Mouse (Mus musculus): ENCODE data around the gene Adgrg1.
A peak's percentile ranks its signal among the peaks of the same experiment; 100 is the strongest.

Gene Adgrg1

DNA sequence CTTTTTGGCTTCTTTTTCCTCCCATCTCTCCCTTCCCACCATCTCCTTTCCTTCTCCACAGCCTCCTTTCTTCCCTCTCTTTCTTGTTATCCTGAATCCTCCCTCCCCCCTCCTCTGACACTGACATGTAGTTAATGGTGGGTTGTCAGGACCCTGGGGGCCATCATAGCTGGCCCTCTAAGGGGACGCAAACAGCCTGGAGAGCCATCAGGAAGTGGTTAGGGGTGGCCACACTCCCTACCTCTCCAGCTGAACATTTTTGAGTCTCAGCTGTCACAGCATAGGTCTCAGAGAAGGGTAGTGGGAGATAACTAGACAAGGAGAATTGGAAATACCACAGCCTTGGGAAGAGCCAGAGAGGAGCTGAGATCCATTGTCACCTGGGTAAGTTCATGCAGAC, 20.0 kb downstream of the Adgrg1 start:
- DNase-seq (ENCODE audit: extremely low spot score, low read depth, low spot score) = no peak

DNA sequence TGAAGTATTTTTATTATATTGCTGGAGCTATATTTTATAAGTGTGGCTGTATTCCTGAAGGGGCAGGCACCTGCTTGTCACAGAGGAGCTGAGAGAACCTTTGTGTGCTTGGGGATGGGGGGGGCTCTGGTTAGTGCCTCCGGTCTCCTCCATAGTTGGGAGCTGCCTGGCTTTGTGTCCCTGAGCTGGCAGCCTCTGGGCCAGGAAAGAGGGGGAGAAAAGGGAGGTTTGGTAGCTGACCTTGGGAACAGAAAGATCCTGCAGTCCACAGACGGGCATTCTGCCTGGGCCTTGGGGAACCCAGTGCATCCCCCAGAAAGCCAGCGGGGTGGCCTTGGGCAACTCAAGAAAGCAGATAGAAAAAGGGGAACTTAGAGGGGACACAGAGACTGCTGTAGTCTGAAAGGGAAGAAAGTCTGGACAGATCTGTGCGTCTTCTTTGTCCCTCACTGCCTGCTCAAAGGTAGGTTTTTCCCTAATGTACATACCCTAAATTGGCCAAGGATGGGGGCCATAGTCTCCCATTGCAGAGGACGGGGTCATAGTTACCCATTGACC, 20.9 kb downstream of the Adgrg1 start:
- no peak for DNase-seq (ENCODE audit: extremely low spot score, low read depth, low spot score)

DNA sequence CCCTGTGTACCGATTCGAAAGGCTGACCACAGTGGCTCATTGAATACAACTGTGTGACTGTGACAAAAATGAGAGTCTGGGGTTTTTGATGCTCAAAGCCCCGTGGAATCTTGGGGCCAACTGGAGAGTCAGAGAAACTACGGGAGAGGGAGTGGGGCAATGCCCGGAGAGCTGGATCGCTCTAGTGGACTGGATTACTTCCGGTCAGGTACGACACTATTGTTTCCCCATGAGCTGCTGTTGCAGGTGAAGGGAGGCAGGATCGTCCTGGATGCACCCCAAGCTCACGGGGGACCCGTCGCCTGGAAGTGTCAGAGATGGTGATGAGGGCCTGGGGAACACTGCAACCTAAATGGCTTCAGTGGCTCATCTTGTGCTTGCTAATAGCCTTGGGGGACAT, 21.5 kb downstream of the Adgrg1 start:
- DNase-seq (ENCODE audit: extremely low spot score, low read depth, low spot score) = no peak

DNA sequence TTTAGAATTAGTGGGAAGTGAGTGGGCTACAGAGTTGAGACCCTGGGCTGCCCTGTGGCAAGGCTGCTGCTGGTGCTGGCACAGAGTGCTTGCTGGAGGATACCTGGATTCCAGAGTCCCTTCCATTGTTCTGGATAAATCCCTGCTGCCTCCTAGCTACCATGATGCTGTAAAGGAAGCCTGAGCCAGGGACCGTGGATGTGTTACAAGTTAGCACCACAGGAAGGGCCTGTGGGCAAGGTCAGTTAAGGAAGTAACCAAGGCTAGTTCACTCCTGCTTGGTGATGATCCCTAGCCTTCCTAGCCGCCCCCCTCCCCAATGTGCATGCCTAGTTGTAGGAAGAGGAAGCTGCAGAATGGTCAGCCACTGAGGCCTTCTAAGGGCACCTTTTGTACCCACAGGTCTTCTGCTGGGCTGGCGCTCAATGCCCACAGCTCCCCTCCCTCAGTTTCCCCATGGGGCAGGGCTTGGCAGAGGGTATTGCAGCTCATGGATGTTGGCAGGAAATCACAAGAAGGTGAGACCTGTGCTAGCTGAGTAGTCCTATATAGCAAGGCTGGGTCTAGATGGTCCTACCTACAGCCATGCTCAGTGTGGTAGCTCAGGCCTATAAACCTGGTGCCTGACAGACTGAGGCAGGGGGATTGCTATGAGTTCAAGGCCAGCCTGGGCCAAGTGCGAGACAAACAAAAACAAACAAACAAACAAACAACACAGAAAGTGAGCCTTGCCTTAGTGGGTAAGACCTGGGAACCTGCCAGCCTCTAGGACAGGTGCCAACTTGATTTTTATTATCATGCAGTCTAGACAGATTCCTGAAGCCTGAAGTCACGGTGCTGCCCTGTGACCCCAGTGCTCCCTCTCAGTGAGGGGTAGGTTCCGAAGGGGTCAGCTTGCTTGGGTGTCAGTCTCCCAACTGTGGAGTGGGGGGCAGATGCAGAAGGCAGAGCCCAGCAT, 22.6 kb downstream of the Adgrg1 start:
- DNase-seq (ENCODE audit: extremely low spot score, low read depth, low spot score) = no peak

DNA sequence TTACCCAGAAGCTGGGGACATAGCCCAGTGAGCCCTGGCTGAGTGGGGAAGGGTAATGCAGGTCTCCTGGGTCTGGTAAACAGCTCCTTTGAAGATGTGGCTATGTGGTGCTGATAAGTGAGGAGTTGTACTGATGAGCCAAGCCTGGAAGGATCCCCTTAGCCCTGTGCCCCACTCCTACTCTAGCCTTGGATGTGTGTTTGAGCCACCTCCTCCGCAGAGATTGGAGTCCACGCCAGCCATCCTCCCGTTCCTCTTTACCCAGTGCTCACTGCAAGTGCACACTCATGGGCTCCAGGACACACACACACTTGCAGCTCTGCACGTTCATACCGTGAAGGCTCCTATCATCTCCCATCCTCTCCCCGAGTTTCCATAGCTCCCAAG, 23.3 kb downstream of the Adgrg1 start:
- DNase-seq (ENCODE audit: extremely low spot score, low read depth, low spot score) = no peak

DNA sequence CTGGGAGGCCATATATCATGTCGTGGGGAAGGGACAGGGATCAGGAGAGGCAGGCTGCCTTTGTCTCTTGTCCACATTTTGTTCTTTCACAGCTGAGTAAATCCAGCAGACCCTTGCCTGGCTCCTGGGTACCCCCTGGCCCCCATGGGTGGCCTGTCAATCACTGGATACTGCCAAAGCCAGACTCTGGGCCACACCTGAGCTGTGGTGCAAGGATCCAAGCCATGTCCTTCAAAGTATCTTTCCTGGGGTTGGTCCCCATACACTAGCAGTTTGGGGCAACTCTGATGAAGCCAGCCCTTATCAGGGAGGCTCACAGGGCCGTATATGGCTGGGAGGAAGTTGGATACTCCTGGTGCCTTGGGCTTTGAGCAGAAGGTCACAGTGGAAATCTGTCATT, 23.9 kb downstream of the Adgrg1 start:
- DNase-seq (ENCODE audit: extremely low spot score, low read depth, low spot score) = no peak

DNA sequence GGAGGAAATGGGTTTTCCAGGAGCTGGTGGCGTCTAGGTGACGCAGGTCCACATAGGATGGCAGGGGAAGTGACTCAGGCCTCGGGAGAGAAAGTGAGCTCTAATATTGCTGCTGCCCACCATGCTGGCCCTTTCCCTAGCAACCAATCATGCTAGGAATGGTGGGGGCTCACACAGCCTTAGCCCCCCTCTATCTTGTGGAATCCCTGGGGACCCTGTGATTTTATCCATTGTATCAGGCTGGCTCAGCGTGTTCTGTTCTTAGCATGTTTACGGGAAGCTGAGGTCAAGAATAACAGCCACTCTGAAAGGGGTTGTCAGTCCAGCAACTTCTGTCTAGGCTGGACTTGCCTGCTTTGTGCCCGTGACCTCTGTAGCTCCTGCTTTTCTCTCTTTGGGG, 24.5 kb downstream of the Adgrg1 start:
- DNase-seq (ENCODE audit: extremely low spot score, low read depth, low spot score) = no peak

DNA sequence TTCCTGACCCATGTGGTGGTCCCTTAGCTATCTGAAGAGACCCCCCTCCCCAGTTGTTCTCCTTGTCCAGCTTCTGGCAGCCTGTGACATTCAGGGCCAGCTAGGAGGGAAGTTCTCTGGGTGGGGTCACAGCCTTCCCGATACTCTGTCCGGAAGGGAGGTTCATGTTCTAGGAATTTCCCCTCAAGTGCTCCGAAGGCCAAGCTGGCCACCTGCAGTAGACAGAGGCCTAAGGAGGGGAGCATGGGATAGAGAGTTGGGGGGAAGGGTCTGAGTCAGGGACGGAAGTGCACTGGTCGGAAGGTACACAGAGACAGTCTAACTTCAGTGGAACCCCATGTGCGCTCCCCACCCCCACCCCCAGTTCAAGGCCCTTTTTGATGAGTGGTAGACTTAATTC, 25.4 kb downstream of the Adgrg1 start:
- DNase-seq (ENCODE audit: extremely low spot score, low read depth, low spot score) = no peak

DNA sequence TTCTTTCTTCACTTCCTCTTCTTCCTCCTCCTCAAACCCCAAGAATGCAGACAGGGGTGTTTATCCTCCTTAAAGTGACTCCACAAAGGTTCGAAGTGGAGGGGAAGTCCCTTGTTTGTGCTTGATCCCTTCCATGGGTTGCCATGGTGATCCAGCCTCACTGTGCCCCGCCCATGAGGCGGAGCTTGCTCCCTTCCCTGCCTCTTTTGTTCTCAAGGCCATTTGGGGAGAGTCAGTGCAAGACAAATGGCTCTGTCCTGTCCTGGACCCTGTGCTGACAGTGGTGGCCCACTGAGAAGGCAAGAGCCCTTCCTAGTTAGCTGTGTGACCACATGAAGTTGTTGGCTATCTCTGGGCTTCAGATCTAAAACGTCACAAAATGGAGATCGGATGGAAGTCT, 26.1 kb downstream of the Adgrg1 start:
- peak; percentile 50 for DNase-seq (ENCODE audit: extremely low spot score, low read depth, low spot score)

DNA sequence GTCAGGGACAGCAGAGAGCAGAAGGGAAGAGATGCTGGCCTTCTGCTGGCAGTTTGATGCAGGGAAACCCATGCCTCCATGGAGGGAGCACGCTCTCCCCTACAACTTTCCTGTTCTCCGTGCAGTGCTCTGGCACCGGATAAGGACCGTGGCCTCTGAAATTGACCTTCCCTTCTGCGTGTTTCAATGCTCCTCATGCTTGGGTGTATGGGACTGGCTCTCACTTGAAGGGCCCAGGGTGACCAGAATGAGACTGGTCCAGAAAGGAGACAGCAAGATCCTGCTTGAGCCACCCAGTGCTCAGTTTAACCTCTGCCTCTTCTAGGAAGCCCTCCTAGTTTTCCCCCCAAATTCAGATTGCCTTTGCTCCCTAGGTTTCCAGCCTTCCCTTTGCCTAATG, 26.6 kb downstream of the Adgrg1 start:
- no peak for DNase-seq (ENCODE audit: extremely low spot score, low read depth, low spot score)

DNA sequence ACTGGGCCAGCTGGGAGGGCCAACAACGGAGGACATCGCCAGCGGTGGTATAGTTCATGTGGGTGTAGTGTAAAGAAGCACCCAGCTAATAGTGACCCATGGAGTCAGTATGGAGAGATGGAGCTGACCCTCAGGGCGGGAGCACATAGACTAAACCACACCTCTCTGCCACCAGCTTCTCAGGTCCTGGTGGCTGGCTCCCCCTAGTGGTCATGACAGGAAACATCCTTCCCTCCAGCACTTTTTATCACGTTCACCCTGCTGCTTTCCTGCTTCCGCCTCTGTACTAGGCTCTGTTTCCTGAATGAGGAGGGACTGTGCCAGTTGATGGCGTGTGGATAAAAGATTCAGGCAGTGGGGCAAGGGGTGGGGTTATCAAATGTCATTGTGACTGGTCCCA, 27.1 kb downstream of the Adgrg1 start:
- peak; percentile 56 for DNase-seq (ENCODE audit: extremely low spot score, low read depth, low spot score)

DNA sequence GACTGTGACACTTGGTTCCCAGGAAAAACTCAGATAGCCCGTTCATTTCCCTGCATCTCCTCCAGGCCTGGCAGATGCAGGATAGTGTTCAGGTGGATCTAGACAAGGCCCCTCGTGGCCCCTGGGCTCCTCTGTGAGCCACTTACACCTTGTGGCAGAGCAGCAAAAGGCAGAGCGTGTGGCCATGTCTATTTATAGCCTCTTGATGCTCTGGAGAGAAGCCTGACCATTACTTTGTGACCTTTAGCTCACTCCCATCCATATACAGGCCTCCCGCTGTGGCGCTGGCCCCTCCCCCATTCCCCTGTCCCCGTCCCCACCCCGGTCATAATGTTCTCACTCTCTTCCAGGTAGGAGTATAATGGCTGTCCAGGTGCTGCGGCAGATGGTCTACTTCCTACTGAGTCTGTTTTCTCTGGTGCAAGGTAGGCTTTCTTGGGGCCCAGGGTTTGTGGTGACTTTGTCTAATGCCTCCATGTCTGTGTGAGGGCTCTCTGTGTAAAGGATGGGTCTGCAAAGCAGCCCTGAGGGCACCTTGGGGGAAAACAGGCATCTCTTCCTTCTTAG, 27.6 kb downstream of the Adgrg1 start:
- no peak for DNase-seq (ENCODE audit: extremely low spot score, low read depth, low spot score)

DNA sequence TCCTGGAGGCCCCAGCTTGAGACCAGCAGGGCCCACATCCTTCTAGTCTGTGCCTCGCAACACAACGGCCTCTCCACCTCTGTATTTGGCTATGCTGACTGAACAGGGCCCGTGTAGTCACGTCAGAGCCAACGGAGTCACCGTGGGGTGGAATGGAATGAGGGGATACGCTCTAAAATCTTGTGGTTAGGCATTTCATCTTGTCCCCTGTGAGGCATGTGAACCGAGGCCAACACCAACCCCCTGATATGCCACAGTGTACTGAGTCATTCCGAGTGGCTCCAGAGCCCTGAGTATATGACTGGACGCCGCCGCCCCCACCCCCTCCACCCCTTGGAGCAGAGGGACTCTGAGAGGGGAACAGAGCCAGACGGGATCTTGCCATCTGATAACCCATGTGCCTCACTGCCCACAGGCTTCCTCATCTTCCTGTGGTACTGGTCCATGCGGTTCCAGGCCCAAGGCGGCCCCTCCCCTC, 37.9 kb downstream of the Adgrg1 start:
- no peak for DNase-seq (ENCODE audit: extremely low spot score, low read depth, low spot score)

DNA sequence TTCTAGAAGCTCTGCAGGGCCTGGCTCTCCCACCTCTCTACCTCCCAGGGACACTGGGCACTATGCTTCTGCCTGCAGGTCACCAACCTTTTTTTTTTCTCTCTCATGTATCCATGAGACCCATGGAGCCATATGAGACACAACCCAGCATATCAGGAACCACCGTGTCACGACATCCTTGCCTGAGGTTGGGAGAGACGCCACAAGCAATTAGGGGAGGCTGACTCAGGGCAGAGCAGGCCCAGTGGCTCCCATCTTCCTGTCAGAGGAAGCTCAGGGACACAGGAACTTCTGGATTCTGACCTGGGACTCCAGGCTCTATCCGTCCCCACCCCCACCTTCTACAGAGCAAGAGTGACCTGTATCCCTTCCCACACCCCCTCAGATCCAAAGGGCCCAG, 41.3 kb downstream of the Adgrg1 start:
- DNase-seq (ENCODE audit: extremely low spot score, low read depth, low spot score) = no peak

DNA sequence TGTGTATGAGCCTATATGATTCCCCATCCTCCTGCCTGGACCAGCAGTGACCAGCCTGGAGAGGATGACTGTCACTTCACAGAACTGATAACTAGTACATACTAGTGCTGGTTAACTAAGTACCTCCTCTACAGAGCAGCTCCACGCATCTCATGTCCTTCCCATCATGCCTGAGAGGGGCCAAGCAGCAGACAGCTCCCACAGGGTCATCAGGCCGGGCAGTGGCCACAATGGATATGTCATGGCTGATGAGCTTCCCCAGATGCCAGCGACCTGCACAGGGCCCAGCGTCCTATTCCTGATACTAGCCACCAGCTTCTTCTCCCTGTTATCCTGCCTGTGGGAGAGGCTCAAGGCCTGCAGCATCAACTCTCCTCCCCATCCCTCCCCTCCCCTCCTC, 42.1 kb downstream of the Adgrg1 start:
- no peak for DNase-seq (ENCODE audit: extremely low spot score, low read depth, low spot score)

DNA sequence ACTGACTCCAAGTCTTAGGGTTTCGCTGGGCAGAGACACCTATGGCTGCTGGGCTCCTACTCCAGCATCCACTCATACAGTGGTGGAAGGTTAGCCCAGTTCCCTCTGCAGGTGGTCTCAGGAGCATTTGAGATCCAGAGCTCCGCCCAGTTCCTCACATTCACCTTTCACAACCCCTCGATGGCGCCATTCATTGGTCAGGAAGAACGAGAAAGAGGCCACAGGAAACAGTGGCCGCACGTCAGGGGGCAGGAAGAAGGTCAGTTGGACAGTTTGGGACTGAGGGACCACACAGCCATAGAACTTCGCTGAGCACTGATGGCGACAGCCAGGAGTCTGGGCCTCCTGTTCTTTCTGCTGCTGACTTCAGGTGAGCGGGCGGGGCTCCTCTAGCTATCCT, 42.9 kb downstream of the Adgrg1 start, which contains the start of gene Adgrg3:
Gene Adgrg3 (plus strand): TSS at position 242 of the 400 bp plus-strand sequence.
- no peak for DNase-seq (ENCODE audit: extremely low spot score, low read depth, low spot score)

DNA sequence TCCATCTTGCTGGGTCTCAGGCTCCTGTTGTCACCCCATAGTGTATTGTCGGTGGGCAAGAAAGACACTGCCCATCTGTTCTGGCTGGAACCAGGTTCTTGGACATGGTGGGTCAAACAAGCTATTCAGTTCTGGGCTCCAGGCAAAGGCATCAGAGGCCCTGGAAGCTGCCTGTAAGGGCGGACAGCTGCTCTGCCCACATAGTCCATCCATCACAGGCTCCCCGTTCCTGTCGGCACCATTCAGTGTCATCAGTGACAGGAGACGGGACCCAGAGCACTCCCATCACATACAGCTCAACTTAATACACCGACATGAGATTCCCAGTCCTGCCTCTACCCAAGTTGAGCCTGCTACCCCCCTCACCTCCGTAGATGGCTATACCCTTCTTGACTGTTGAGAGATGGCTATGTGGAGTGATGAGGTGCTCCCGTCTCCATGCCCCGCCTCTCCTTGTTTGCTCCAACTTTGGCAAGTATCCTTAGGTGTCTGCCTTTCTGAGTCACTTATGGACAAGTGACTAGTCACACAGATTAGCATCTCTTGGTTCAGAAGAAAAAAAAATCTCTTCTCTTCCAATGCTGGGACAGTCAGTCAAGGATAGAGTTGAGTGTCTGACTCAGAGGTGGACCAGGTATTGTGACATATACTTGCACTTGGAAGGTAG, 43.6 kb downstream of the Adgrg1 start:
- no peak for DNase-seq (ENCODE audit: extremely low spot score, low read depth, low spot score)

DNA sequence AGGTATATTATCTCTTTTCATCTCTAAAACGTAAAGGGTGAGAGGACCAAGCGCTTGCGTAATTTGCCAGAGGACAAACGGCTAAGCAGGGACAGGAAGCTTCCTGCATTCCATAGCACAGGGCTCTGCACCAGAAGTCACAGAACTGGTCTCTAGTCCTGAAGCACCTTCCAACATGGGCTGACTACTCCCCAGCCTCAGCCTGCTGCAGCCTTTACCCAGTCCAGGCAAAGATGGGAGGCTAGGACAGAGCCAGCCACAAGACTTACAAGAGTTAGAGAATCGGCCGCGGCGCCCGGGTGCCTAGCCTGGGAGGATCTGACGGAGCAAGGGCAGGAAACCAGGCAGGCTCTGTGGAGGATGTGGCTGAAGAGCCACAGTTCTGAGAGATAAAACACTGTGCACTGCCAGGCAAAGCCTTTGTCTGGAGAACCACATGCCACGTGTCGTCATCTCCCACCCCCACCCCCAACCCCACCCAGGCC, 45.8 kb downstream of the Adgrg1 start:
- DNase-seq (ENCODE audit: extremely low spot score, low read depth, low spot score) = no peak

DNA sequence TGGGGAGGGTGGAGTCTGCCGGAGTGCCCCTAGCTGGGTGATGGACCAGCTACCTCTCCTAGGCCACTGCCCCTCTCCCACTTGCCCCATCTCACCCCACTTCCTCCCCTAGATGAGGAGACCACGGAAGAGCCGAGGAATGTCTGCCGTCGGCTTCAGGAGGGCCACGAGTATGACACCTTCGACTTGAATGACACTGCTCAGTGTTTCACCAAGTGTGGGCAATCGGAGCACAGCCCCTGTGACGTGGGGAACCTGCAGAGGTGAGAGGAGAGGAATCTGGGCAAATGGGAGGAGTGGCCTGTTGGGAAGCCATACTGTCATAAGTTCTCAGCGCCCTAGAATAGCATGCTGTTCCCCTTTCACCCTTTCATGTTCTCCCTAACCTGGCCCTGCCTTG, 46.3 kb downstream of the Adgrg1 start:
- DNase-seq (ENCODE audit: extremely low spot score, low read depth, low spot score) = no peak

DNA sequence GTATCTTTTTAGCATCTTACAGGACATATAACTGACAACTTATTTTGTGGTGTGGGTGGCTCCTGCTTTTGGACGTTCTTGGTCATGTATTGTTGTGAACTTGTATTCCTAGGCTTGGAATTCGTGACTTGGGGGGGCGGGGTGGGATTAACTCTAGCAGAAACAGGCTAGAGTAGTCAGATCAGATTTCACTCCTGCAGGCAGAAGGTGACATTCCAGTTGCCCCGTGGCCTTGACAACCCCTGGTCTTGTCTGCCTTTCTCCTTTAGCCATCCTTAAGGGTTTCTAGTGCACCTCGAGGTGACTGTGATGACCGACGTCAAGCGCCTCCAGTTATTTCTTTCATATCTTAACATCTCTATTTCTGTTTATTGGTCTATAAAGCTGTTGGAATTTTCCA, 48.6 kb downstream of the Adgrg1 start:
- no peak for DNase-seq (ENCODE audit: extremely low spot score, low read depth, low spot score)

DNA sequence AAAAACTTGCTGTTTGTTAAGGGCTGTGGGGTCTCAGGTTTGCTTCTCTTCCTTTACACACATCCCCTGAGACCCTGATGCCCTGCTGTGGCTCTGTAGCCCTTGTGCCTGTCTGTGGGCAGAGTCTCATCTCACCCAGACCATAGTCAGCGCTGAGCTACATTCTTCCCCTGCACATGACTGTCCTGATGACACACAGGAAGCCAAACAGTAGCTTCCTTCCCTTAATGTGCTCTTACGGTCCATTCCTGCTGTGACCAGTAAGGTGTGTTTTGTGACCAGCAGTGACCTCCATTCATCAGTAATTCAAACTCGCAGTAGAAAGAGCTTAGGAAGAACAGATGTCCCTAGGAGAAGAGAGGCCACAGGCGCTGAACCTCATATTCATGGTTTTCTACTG, 49.8 kb downstream of the Adgrg1 start:
- no peak for DNase-seq (ENCODE audit: extremely low spot score, low read depth, low spot score)

All from hindlimb bud, embryonic 11.5 days (tissue).